Mouse (Mus musculus) left cerebral cortex, postnatal 10 days (tissue): ENCODE results near the gene Lrrfip2. TPM values are rescaled to one million over a fixed set of nuclear protein-coding genes. Genes with fewer than 3 reads are reported as not detected.

Source experiments
- DNase-seq, 2 experiments: peaks; one replicate each; pipeline ENCODE4 v3.0.0; 2021 to 2022; ENCODE audit warnings: low spot score in 2 of 2, mixed read lengths in 1 of 2; ENCODE audit errors: extremely low spot score in 1 of 2
- intact Hi-C: fragments of 180-260 bp; cut with DNase I; formaldehyde crosslinking; loops from one replicate; pipeline ENCODE4 v1.15.1; 2025
- total RNA-seq, 2 experiments: library from RNA; stranded (reverse); gene quantifications; 2 replicates each; pipeline ENCODE4 v1.2.3; 2021

Lrrfip2 gene
- total RNA-seq, 2 experiments from 2014 or later, result 31.4 to 32.5 TPM

DNA sequence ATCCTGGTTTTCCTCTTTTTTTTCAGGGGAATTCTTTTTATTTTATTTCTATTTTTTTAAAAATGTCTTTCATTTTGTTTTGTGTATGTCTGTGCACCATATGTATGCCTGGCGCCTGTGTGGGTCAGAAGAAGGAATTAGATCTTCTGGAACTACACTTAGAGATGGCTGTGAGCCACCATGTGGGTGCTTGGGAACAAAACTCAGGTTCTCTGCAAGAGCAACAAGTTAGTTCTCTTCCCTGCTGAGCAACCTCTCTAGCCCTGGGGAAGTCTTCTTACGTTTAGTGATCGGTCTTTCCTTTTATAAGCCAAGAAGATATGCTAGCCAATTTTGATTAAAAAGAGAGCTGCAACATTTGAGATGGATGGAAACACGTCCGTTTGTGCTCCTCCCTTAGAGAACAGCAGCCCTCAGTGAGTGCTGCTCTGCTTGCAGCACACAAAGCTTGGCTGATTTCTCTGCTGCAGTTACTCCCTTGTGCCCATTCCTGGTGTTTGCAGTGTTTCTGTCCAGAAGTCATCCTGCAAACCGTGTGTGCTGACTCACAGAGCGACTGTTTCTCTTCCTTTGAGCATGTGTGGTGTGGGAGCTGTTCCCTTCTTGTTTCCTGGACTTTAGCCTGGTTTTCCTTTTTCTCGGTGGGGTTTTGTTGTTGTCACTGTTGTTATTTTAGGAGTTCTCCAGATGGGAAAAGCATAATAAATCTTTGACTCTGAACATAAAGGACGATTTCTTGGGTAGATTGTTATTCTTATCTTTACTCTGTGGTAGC, 87.4 kb downstream of the Lrrfip2 start:
- peak in 1 of 2 experiments; percentile 12 for DNase-seq

DNA sequence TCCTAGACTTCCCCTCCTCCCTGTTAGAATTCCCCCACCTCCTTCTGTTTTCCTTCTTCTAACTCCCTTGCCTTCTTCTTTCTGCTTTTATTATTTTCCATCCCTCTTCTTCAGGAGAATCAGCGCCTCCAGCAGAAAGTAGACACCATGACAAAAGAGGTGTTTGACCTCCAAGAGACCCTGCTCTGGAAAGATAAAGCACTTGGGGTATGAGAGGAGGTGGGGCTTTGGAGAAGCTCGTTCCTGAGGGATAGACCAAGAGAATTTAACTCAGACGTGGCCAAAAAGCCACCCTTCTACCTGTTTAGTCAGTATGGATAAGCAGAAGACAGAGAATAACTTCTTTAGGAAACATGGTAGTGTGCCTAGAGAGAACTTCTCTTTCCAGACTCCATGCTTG, 90.3 kb downstream of the Lrrfip2 start:
- intact Hi-C loops, result loop anchor here (10.0 kb wide), 1 partner anchor 113 kb away; no protein-coding TSS in a partner anchor
- no peak for DNase-seq

More for the DNA sequence above, 87.4 kb downstream of the Lrrfip2 start:
- intact Hi-C loops, result loop anchor here (10.0 kb wide), 1 partner anchor 110 kb away; no protein-coding TSS in a partner anchor

DNA sequence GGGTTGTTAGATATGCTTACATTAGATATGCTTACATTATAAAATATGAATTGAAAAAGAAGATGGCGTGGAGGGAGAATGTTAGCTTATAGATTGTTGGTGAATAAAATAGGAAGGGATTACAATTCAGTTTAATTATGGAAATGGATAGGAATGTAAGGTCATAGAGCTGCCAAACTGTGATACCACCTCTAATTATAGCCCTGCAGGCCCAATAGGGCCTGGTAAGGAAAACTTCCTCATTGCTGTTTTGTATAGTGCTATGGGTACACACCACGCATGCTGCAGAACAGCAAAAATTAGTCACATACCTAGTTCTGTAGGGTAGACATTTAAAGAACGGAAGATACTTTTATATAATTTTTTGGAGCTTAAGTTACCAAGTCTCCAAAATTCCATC, 90.8 kb downstream of the Lrrfip2 start:
- no peak for DNase-seq
- intact Hi-C loops, result loop anchor here (10.0 kb wide), 1 partner anchor 113 kb away; no protein-coding TSS in a partner anchor

DNA sequence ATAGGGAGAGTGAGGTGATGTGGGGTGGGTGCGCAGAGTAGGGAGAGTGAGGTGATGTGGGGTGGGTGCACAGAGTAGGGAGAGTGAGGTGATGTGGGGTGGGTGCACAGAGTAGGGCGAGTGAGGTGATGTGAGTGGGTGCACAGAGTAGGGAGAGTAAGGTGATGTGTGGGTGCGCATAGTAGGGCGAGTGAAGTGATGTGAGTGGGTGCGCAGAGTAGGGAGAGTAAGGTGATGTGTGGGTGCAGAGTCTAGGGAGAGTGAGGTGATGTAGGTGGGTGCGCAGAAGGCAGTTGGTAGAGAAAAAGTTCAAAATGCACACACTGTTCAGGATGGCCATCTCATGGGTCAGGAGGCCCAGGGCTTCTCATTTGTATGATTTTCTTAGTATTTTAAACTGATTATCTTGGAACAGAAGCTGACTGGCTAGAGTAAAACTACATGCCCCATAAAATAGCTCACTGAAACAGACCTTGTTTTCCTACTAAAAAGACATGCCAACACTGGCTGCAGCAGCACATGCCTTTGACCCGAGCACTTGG, 91.8 kb downstream of the Lrrfip2 start:
- no peak for DNase-seq
- intact Hi-C loops, result loop anchor here (10.0 kb wide), 1 partner anchor 114 kb away; no protein-coding TSS in a partner anchor

DNA sequence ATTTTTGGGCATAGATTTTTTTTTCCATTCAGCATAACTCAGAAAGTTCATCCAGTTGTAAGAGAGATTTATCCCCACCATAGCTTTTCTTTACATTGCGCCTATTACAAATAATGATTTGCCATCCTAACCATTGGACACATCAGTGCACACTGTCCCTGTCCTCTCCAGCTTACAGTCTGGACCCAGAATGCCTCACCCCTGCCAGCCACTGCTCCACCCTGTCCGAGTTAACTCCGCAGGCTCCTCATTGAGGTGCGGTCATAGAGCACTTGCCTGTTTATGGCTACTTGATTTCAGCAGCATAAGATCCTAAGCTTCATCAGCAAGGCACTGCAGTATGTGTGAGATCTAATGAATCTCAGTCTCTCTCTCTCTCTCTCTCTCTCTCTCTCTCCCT, 93.0 kb downstream of the Lrrfip2 start:
- intact Hi-C loops, result no loop called here
- DNase-seq, result no peak

DNA sequence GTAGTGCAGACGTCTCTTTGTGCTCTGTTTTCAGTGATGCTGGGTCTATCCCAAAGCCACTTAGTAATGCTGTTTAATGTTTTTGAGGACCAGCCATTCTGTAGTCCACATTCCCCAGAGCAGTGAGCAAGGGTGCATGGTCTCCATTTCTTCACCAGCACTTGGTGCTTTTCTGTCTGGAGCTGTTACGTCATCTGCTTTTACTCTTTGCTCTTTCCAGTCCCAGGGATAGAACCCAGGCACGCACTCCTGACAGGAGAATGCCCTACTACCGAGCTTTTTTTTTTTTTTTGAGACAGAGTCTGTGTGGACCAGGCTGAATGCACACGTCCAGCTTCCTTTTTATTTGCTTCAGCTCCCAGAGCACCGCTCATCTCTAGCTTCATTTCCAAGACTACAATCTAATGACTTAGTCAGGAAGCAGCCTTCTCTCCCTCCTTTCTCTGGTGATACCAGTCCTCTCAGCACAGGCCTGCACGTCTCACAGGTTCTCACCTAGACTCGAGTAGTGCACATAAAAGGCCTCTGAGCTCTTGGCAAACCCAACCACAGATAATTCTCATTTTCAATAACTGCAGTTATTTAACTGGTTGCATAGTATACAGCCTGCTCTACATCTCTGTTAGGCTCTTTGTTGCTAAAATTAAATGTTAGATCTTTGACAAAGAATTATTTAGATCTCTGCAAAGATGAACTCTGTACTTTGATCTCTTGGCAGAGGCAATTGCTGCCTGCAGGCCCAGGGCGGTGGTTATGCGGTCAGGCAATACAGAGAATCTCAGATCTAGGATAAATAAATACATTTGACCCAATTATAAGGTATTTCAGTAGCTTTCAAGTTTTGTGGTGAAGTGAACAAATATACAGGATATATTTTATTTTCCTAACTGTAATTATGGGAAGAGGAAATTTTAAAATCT, 94.0 kb downstream of the Lrrfip2 start:
- DNase-seq, result no peak
- intact Hi-C loops, result no loop called here

DNA sequence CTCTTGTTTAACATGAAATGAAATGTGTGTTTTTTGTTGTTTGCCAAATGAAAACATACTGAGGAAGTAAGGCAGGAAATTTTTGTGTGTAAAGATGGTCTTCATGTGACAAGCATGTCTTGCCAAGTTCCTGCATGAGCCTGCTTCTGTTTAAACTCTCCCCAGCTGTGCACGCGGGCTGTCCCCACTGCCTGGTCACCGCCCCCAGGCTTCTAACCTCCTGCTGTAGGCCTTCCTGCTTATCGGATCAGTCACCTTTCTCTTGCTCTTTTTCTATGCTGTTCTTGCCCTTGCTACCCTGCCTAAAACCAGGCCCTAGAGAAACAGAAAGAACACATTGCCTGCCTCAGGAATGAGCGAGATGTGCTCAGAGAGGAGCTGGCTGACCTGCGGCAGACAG, 96.1 kb downstream of the Lrrfip2 start:
- DNase-seq, result peak in 1 of 2 experiments; percentile 75
- intact Hi-C loops, result no loop called here

DNA sequence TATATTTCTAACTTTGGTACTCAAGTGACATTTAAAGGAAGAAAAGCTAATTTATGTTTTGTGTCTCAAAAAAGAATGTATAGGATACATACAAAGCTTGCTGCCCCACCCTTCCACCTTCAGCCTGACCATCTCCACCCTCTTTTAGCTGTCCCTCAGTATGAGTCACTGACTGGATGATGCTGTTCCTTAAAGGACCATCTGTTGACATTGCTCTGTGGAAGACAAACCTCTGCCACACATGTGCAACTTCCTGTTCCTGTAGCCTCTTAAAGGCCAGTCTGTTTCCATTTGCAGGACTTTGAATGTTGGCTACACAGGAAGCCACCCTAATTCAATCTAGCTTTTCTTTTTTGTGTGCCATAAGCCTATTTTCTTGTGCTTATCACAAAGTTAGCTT, 99.0 kb downstream of the Lrrfip2 start:
- intact Hi-C loops, result no loop called here
- DNase-seq, result no peak

DNA sequence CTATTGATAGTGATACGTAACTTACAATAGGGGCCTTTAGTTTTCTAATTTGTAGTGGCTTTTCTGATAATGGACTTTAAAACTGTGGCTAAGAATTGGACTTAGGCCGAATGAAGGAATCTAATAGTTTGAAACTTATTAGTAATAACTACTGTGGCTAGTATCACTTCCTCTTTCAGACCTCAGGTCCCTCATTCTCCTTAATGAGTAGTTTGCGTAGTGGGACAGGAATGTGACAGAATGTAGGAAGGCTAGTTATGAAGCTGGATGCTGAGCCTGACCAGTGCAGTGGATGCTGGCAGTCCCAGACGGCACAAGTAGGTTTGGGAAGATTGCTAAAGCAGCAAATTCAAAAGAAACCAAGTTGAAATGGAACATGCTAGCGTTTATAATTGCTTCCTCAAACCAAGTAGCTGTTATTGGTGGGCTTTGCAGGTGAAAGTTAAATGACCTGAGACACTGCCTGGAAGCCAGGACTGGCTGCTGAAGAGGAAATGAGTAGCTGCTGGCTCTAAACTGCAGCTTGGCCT, 103.2 kb downstream of the Lrrfip2 start:
- no peak for DNase-seq
- intact Hi-C loops, result no loop called here

DNA sequence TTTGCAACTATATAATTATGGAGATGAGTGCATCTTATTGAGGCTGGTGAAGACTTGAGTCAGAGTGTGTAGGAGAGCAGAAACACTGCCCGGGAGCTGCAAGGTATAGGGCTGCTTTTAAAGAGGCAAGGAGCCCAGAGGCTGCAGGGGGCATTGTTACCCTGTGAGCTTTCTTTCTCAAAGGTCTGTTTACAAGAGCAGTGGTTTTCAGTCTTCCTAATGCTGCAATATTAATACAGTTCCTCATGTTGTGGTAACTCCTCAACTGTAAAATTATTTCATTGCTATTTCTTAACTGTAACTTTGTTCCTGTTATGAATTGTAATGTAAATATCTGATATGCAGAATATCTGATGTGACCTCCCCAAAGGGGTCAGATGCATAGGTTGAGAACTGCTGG, 104.2 kb downstream of the Lrrfip2 start:
- intact Hi-C loops, result no loop called here
- DNase-seq, result no peak

DNA sequence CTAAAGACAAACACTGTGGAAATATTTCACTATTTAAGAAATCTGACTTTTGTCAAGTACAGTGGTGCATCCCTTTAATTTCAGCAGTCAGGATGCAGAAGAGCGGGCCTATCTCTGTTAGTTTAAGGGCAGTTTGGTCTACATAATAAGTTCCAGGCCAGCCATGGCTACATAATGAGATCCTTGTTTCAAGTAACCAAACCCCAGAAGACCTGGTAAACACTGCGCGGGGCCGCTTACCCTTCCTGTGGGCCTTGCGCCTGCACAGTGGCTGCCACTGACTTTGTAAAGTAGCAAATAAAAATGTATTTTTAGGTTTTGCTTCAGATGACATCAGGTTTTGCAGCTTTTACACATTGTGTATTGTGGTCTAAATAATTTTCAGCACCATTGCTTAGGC, 106.0 kb downstream of the Lrrfip2 start:
- no peak for DNase-seq
- intact Hi-C loops, result no loop called here

DNA sequence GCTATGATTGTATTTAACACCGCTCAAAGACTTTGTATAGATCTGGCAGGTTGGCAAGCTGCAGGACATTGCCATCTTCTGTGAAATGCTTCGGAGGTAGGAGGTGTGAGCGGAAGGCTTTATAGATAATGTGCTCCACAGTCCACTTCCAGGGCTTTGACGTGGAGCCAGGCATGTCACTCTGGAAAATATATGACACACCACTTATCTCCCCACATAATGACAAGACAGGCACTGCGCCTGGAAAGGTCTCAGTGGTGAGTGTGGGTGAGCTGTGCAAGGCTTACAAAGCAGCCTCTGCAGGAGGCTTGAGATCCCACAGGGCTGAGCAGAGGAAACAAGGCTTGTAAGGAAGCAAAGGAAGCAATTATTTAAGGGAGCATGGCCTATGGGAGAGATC, 111.1 kb downstream of the Lrrfip2 start:
- DNase-seq, result no peak
- intact Hi-C loops, result no loop called here

DNA sequence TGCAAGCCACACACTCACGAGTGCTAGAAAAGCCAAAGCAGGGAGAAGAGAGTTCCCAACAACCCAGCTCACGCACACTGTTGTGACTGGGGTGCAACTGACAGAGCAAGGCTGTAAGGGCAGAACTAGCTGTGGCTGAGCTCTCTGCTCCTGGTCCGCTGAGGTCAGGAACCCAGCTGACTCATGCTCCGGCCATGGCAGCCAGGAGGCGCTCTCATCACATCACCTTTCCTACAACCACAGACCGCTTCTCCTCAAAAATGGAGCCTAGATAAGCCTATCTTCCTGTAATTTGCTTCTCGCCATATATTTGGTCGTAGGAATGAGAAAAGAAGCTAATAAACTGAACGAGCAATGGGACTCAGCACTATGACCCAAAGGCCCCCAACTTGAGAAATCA, 117.3 kb downstream of the Lrrfip2 start:
- intact Hi-C loops, result no loop called here
- no peak for DNase-seq

DNA sequence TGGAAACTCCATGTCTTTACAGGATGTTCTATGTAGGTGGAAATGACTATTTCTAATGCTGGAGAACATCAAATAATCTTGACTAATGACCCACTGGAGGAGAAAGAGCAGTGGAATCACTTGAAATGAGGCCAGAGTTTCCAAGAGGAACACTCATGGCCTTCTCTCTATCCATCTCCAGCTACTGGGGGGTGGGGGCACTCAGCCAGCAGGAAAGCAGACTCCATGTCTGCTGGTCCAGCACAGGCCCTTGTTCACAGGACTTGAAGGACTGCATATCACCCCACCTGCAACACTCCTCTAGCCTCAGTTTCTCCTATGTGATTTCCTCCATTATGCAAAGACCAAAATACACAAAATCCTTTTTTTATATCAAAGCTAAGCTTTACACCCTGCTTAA, 120.3 kb downstream of the Lrrfip2 start:
- intact Hi-C loops, result no loop called here
- no peak for DNase-seq

DNA sequence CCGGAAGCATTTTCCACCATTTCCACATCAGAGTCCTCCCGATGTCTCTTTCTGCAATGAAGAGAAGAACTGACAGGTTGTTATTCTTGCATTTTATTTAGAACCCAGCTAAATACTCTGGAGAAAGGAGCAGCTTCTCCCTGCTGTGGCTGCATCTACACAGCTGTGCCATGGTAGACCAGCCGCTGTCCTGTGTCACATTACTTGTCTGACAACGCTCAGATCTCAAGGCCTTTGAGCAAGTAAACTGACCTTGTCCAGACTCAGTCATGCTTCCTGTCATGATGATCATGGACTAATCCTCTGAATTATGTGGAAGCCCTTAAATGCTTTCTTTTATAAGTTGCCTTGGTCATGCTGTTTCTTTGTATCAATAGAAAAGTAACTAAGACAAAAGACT, 122.4 kb downstream of the Lrrfip2 start:
- intact Hi-C loops, result no loop called here
- no peak for DNase-seq

DNA sequence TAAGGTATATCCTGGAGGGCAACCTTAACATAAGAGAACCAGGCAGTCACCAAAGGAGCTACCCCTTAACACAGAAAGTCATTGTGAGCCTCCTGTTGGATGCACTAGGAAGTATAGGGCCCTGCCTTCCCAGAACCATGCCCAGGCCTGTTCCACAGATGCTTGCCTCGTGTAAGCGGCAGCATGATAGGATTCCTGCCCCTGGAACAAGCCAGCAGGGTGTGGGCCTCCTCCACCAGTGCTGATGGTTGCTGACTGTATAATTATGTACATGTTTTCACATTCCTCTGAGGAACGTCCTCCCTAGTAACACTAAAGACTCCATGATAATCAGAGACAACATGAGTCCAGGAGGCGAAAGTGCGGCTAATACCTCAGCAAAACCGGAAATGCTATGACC, 126.0 kb downstream of the Lrrfip2 start:
- DNase-seq, result no peak
- intact Hi-C loops, result no loop called here

DNA sequence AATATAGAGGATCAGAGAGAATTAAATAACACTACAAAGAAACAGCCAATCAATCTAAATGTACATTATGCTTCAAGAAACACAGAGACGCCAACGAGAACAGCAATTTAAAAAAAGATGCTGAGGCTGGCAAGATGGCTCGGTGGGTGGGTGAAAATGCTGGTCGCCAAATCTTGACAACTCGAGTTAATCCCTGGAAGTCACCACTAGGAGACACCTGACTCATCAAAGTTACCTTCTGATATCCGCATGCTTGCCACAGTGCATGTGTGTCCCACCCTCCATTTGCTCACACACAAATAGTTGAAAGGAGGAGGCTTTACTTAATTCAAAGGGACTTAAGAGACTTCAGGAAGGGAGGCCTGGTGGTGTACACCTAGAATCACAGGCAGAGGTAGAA, 128.2 kb downstream of the Lrrfip2 start:
- intact Hi-C loops, result no loop called here
- DNase-seq, result no peak

DNA sequence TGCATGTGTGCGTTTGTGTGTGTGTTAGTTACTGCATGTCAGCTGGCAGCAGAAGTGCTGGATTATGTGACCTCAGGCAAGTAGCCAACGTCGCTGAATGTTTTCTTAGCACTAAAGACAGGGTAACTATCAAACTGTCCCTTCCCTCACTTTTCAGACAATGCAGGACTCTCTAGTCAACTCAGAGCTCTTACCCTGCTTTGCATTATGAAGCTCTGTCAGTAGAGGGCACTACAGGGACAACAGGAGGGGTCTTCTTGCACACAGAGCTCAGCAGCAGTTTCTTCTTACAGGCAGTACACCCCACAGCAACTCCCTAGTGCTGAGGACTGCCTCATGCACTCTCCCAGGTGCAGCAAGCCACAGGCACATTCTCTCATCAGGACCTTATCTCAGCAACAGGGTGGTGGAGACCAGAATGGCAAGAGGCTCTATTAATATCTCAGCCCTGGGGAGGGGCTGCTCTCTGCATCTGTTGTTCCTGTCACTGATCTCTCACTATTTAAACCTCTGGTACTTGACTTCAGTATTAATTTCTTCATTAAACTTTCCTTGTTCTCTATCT, 130.4 kb downstream of the Lrrfip2 start:
- intact Hi-C loops, result no loop called here
- DNase-seq, result no peak
